Mouse (Mus musculus): ENCODE measurements around the gene Serp2. TPM values are rescaled to one million over a fixed set of nuclear protein-coding genes. Genes with fewer than 3 reads are reported as not detected.

Gene Serp2
- polyA plus RNA-seq, 2 experiments = 14.3 to 14.7 TPM

DNA sequence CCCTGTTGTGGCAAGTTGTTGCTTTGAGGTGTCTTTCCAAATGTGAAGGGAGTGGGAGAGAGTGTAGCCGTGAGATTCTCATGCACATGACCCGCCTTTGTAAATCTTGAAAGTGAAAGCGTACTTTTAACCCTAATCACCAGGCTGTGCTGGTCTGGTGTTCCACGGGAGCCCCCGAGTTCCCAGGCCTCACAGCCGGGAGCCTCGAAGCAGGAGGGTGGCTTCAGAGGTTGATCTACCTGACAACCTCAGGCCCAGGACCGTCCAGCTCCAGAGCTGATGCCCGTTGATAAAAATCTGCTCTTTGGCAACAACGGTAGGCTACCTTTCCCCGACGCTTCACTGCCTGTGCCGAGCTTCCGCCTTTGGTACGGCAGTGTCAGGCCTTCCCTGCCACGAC is 69.1 kb downstream of the Serp2 start:
- Histone ChIP-seq H3K4me2 (replicated peaks; ENCODE audit: low read depth, low read length, severe bottlenecking) (no peak overlapping the region), H3K27me3 (ENCODE audit: control insufficient read depth, insufficient read depth, low read length) (no peaks in the 10 kb centered on the region), H3K9me3 (ENCODE audit: control insufficient read depth, low read length) (no peaks in the 10 kb centered on the region), H3K36me3 (ENCODE audit: control insufficient read depth, insufficient read depth, low read length) (no peaks in the 10 kb centered on the region; the same call in 1 of the 2 replicates), H3K9ac (ENCODE audit: low read depth, low read length, severe bottlenecking) (no peak overlapping the region), H3K27ac (replicated peaks; ENCODE audit: low read depth, low read length) (peak overlapping the region; percentile 84), H3K4me1 (ENCODE audit: control insufficient read depth, insufficient read depth, low read length) (peaks cover 20% of the 10 kb centered on the region), H3K4me3 (replicated peaks; ENCODE audit: low read length) (no peak overlapping the region)
- TF ChIP-seq POLR2A (IDR thresholded peaks at IDR 0.05; ENCODE audit: borderline replicate concordance, extremely low read depth, insufficient read depth, insufficient read length) = no peak
- ATAC-seq (ENCODE audit: low FRiP score, low read depth) (no peak), DNase-seq (ENCODE audit: low spot score) (no peak)
- 81% methylated on average over 16 of the region's 16 CpGs for WGBS

DNA sequence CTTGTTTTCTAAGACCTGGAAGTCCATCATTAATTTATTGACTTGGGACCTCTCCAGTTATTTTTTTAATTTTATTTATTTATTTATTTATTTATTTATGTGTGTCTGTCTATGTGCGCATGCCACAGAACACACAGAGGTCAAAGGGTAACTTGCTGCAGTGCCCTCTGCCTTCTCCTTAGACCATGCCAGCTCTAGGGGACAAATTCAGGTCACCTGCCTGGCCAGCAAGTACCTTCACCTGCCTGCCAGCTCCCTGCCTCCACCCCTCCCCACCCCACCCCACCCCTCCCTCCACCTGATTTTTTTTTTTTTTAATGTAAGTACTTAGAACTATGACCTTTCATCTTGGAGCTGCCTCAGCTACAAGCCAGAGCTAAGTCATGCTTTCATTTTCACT is 73.0 kb downstream of the Serp2 start:
- no peaks in the 10 kb centered on the region for H3K9me3 ChIP-seq (ENCODE audit: control insufficient read depth, low read length)
- H3K27ac ChIP-seq (replicated peaks; ENCODE audit: low read depth, low read length) = no peak overlapping the region
- no peak for TF ChIP-seq POLR2A (IDR thresholded peaks at IDR 0.05; ENCODE audit: borderline replicate concordance, extremely low read depth, insufficient read depth, insufficient read length)
- H3K27me3 ChIP-seq (ENCODE audit: control insufficient read depth, insufficient read depth, low read length) = no peaks in the 10 kb centered on the region
- no peak overlapping the region for H3K4me3 ChIP-seq (replicated peaks; ENCODE audit: low read length)
- no peak overlapping the region for H3K4me2 ChIP-seq (replicated peaks; ENCODE audit: low read depth, low read length, severe bottlenecking)
- H3K4me1 ChIP-seq (ENCODE audit: control insufficient read depth, insufficient read depth, low read length) = peaks cover 17% of the 10 kb centered on the region
- ATAC-seq (ENCODE audit: low FRiP score, low read depth) (no peak), DNase-seq (ENCODE audit: low spot score) (no peak)
- 96% methylated on average over 1 of the region's 1 CpGs for WGBS
- H3K36me3 ChIP-seq (ENCODE audit: control insufficient read depth, insufficient read depth, low read length) = 0 out of 2 replicates have a peak, but pooled peaks cover 4% of the 10 kb centered on the region
- H3K9ac ChIP-seq (ENCODE audit: low read depth, low read length, severe bottlenecking) = no peak overlapping the region

Other genes with a start within 250 kb of the Serp2 start
- 484 and 506 TPM in 2 replicates for gene Tsc22d1, start 141.9 kb downstream of the Serp2 start, polyA plus RNA-seq (2012; rRNA removed)
- gene Tsc22d1, start 141.9 kb downstream of the Serp2 start, polyA plus RNA-seq (2014; fragmentation: Nextera tagmentation; extraction: Ambion mirVana) = 686 and 769 TPM in 2 replicates